Mouse (Mus musculus): ENCODE results near the gene Gper1. TPM values are rescaled to one million over a fixed set of nuclear protein-coding genes. Genes with fewer than 3 reads are reported as not detected.

The Gper1 gene
- 1 to 10 TPM in 1 of 2 experiments, under 1 TPM in 1; 0.82 to 1.6 TPM for total RNA-seq (2021)
- long read RNA-seq, experiment 1, partial matches to known transcripts, result 0 of 1 reads
- long read RNA-seq, experiment 1, other reads (novel, unspliced or antisense), result 0 of 1 reads
- long read RNA-seq, experiment 2, result 0 reads

GRCm38 (mm10) chr5:139423026-139423865 is at the start of gene Gper1:
TSS of gene Gper1 (plus strand) at chr5:139423151.
- no peak for DNase-seq

DNA sequence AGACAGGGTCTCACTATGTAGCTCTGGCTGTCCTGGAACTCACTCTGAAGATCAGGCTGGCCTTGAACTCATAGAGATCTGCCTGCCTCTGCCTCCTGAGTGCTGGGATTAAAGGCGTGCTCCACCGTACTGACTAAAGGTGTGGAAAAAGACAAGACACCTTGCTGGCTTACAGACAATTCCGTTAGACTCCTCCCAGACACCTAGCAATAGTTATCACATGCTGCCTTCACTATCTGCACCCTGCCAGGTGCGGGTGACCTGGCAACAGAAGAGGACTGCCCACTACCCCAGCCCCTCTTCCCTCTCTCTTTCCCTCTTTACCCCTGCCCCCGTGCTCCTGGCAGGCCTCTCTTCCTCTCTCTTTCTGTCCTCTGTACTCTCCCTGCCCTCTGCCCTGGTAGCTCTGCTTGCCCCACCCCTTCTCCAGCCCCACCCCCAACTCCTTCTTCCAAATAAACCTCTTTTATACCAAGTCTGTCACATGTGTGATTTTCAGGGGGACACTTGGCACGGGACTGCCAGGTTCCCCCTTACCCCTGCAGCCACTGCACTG is 49.0 kb upstream of the Gper1 start:
- DNase-seq, result no peak

- DNase-seq, result no peak
Observed at GRCm38 (mm10) chr5:139374841-139375240, 48.1 kb upstream of the Gper1 start.

GRCm38 (mm10) chr5:139377468-139378270 is 45.3 kb upstream of the Gper1 start, which contains the start of gene Gpr146:
TSS of gene Gpr146 (plus strand) at chr5:139377697.
- peak; percentile 80 for DNase-seq

DNA sequence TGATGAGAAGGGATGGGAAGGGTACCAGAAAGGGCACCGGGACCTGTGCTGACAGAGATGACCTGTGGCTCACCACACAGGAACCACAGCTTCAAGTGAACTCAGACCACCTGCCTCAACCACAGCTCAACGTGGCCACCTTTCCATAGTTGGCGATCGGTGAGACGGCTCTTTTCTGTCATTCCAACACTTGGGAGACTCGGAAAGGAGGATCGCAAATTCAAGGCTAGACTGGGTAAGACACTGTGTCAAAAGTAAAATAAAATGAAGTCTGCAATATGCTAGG is 44.7 kb upstream of the Gper1 start:
- DNase-seq, result no peak

DNA sequence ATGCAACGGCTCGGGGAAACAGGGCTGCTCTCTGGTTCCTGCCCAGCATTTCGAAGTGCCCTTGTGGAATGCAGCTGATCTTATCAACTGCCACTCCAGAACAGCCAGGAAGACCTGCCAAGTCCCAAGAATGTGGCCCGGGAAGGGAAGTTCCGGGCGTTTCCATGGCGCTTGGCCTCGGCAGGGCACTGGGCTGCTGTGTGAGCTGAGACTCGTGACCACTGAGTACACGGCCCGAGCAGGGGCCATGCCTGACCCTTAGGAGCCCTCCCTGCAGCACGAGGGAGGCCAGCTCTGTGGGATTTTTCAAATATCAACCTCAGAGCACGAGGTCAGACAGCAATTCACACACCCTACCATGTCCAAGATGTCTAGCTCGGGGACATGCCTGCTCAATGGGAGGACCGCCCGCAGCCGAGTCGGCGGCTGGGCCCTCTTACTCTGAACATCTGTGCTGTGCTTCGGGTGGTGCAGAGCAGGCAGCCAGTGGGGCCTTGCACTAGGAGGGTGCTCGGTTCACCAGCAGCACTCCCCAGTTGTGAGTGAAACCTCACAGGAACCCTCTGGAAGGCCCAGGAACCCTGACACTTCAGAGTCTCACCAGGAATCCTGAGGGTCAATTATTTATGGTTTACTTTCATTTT is 43.8 kb upstream of the Gper1 start:
- peak; percentile 78 for DNase-seq

DNA sequence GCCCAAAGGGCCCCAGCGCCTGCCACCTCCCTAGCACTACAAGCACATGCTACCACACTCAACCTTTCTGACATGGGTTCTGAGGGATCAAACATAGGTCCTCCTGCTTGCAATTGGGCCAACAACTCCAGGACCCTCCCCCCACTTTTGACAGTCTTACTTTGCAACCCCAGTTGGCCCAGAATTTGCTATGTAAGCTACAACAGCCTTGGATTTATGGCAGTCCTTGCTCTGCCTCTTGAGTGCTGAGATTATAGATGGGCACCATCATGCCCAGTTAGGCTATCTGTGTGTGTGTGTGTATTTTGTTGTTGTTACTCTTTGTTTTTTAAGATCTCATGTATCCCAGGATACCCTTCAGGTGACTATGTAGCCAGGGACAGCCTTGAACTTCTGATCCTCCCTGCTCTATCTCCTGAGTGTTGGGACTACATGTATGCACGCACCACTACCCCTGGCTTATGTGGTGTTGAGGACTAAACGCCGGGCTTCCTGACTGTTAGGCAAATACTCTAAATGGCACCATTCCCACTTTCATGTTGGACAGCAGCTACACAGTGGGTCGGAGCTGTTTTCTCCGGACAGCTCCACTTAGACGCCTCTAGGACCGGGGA is 43.1 kb upstream of the Gper1 start:
- no peak for DNase-seq

- DNase-seq, result peak; percentile 97
Observed at GRCm38 (mm10) chr5:139380385-139381248, 42.3 kb upstream of the Gper1 start.

GRCm38 (mm10) chr5:139381586-139382513 is 41.1 kb upstream of the Gper1 start:
- DNase-seq, result peak; percentile 59

- peak; percentile 44 for DNase-seq
Observed at GRCm38 (mm10) chr5:139382760-139383159, 40.2 kb upstream of the Gper1 start.

DNA sequence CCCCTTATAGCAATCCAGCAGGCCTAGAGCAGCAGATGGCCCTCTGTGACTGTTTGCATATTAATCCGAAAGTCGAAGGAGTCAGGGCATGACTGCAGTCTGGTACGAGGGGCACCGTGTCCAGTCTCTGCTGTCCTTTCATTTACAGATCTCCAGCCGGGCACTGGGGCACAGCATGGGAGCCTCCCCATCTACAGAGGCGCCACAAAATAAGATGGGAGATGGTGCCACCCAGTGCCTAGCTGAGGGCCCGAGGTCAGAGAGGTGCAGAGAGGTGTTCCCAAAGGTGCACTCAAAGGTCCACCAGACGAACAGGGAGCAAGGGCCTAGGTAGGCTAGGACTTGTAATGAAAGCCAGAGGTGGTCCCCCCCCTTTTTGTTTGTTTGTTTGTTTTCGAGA is 39.7 kb upstream of the Gper1 start:
- no peak for DNase-seq

DNA sequence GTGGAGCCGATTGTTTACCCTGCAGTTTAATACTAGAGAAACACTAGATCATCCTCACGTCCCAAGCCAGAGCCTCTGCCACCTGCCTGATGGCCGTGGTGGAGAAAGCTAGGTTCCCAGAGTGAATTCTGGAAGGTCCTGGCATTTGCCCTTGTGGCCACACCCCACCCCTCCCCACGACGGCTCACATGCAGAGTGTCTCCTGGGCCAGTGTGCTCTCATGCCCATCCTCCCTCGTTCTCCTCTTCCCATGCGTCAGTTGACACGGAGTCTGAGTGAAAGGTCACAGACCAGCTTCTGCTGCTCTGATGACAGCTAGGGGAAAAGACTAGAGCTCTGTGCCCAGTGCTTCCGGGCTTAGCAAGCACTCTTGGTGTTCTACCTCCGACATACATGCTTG is 38.4 kb upstream of the Gper1 start:
- DNase-seq, result peak; percentile 79

- DNase-seq, result no peak
Observed at GRCm38 (mm10) chr5:139386047-139386446, 36.9 kb upstream of the Gper1 start.

DNA sequence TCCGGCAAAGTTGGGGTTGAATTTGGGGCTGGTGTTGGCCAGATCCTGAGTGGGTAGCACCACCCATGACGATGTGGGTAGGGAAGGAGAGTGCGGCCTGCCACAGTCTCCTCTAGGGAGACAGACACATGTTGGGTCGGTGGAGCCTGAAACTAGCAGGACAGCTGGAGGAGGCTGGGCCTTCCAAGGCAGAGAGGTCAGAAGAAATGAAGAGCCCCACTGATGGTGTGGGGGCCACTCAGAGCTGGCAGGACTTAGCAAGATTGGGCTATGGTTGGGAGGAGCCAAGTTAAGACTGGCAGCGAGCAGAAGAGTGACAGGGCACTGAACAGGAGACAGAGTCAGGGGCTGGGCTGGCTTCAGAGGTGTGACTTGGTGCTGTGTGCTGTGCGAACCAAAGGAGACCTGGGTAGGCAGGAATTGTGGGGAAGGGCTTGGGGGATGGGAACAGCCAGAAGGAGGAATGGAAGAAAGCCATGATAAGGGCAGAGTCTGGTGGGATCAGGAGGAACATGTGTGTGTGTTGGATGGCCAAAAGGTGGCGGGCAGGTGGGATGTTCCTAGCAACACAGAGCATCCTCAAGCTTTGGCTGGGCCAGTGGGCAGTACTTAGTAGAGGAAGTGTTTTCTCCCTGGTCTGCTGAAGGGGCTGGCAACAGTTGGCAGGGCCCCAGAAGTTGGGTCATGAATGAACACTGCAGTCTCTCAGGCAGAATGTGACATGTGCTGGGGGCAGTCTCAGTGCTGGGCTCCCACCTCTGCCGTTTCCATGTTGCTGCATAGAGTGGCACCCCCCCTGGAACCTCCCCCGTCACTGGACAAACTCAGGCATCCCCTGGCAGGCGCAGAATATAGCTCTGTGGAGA is 35.4 kb upstream of the Gper1 start:
- DNase-seq, result no peak

GRCm38 (mm10) chr5:139388195-139388570 is 34.8 kb upstream of the Gper1 start:
- no peak for DNase-seq

GRCm38 (mm10) chr5:139388694-139389675 is 34.0 kb upstream of the Gper1 start:
- DNase-seq, result peak; percentile 54

GRCm38 (mm10) chr5:139389676-139390061 is 33.3 kb upstream of the Gper1 start:
- DNase-seq, result peak; percentile 84

All from gastrocnemius, postnatal 25 days (tissue).